Mouse (Mus musculus) hindbrain, postnatal 0 days (tissue): Measurements from ENCODE around the gene Slf2. TPM values are rescaled to one million over a fixed set of nuclear protein-coding genes. Genes with fewer than 3 reads are reported as not detected.

ENCODE experiments used
- ATAC-seq: fragments of 200-750 bp; cut with Nextera tagmentation; 2 replicates; pipeline ENCODE4 v1.8.0; 2017; ENCODE audit warnings: mild to moderate bottlenecking, moderate TSS enrichment, moderate library complexity
- DNase-seq: peaks from one replicate; pipeline ENCODE4 v3.0.0-alpha.2; 2015; ENCODE audit warnings: low spot score
- H3K27ac ChIP-seq: fragments of 300-500 bp; sonication (generic); 2 replicates; pipeline ENCODE4 v1.5.1; 2014; ENCODE audit warnings: mild to moderate bottlenecking
- H3K27me3 ChIP-seq: fragments of 300-500 bp; sonication (generic); 2 replicates; pipeline ENCODE4 v1.6.1; 2014; ENCODE audit warnings: low read length, mixed read lengths; ENCODE audit not compliant: insufficient read depth
- H3K36me3 ChIP-seq: fragments of 300-500 bp; sonication (generic); 2 replicates; pipeline ENCODE4 v1.6.1; 2014; ENCODE audit warnings: low read length, mixed read lengths; ENCODE audit not compliant: insufficient read depth
- H3K4me1 ChIP-seq: fragments of 300-500 bp; sonication (generic); 2 replicates; pipeline ENCODE4 v1.6.1; 2014; ENCODE audit warnings: antibody characterized with exemption, low read length, mixed read lengths; ENCODE audit not compliant: insufficient read depth
- H3K4me2 ChIP-seq: fragments of 300-500 bp; sonication (generic); 2 replicates; pipeline ENCODE4 v1.6.1; 2014; ENCODE audit warnings: low read depth, mild to moderate bottlenecking, low read length, moderate library complexity, mixed read lengths
- H3K4me3 ChIP-seq: fragments of 300-500 bp; sonication (generic); 2 replicates; pipeline ENCODE4 v1.5.1; 2014; ENCODE audit warnings: low read length
- H3K9ac ChIP-seq: fragments of 300-500 bp; sonication (generic); replicated peaks from 2 replicates; pipeline ENCODE4 v1.6.1; 2014; ENCODE audit warnings: mild to moderate bottlenecking, low read length, moderate library complexity, mixed read lengths
- H3K9me3 ChIP-seq: fragments of 300-500 bp; sonication (generic); 2 replicates; pipeline ENCODE4 v1.6.1; 2016; ENCODE audit warnings: low read length, mixed read lengths
- CTCF ChIP-seq: IDR thresholded peaks from 2 replicates; pipeline ENCODE4 v1.5.1; 2016; ENCODE audit warnings: antibody characterized with exemption, control low read depth, low read depth
- WGBS: fragments of 180-500 bp; shearing (Covaris S2); extraction: QIAGEN DNeasy Blood & Tissue Kit; methylation state at CpG from one replicate; pipeline ENCODE4 v1.1.7; 2014; 5-methylcytosine and 5-hydroxymethylcytosine counted together
- polyA plus RNA-seq: library from polyadenylated mRNA; unstranded; fragments of >200 nt; fragmentation: Nextera tagmentation; extraction: Ambion mirVana; gene quantifications from 2 replicates; pipeline ENCODE4 v1.2.1, GENCODE M21; 2015
- total RNA-seq: library from RNA; depleted of rRNA; stranded (reverse); fragments of >200 nt; gene quantifications from 2 replicates; pipeline ENCODE4 v1.2.3, GENCODE M21; 2014

The Slf2 gene
- total and polyA plus RNA-seq, 2 experiments from 2014 or later = 18.3 to 25.0 TPM

DNA sequence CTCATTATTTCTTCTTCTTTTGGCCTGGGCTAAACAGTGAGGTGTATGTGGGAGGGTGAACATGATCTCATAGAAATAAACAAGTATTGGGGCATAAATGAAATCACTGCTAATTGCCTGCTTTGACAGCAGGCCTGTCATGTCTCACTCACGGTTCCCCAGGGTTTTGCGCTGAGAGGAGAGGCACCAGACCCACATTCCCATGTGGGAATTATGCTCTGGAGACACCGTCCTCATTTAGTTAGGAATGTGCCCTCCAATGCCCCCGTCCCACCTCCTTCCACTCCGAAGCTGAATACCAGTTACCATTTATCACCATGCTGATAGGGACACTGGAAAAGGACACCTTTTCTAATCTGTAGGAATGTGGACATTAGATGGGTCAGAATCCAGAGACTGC, 6.3 kb upstream of the Slf2 start:
- H3K9me3 ChIP-seq = no peaks in the 10 kb centered on the region
- no peak overlapping the region for H3K9ac ChIP-seq
- no peaks in the 10 kb centered on the region for H3K36me3 ChIP-seq
- H3K27me3 ChIP-seq = no peaks in the 10 kb centered on the region
- 77% methylated on average over 5 of the region's 5 CpGs for WGBS
- H3K4me3 ChIP-seq = no peak overlapping the region
- DNase-seq (no peak), ATAC-seq (no peak)
- H3K27ac ChIP-seq = no peak overlapping the region
- H3K4me1 ChIP-seq = no peaks in the 10 kb centered on the region
- H3K4me2 ChIP-seq = no peak overlapping the region
- no peak for TF ChIP-seq CTCF

DNA sequence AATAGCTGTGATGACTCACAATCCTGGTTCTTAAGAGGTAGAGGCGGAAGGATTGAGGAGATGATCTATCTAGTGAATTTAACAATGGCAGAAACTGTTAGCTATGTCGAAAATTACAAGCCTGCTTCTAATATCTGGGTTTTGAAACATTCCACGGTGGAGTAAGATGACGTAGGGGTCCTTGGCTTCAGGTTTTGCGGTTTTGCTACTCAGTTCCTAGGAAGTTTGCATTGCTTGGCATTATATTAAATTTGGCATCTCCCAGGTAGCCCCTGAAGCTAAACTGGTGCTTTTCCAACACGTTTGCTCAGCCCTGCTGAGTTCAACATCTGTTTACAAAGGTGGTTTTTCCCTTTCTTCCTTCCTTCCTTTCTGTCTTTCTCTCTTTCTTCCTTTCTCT, 4.2 kb upstream of the Slf2 start:
- peaks cover 4% of the 10 kb centered on the region for H3K4me1 ChIP-seq
- DNase-seq = no peak
- H3K27me3 ChIP-seq = no peaks in the 10 kb centered on the region
- H3K4me3 ChIP-seq = no peak overlapping the region
- H3K27ac ChIP-seq = no peak overlapping the region
- no peaks in the 10 kb centered on the region for H3K36me3 ChIP-seq
- 80% methylated on average over 6 of the region's 6 CpGs for WGBS
- no peaks in the 10 kb centered on the region for H3K9me3 ChIP-seq
- H3K4me2 ChIP-seq = no peak overlapping the region
- no peak overlapping the region for H3K9ac ChIP-seq
- no peak for TF ChIP-seq CTCF
- ATAC-seq = no peak

DNA sequence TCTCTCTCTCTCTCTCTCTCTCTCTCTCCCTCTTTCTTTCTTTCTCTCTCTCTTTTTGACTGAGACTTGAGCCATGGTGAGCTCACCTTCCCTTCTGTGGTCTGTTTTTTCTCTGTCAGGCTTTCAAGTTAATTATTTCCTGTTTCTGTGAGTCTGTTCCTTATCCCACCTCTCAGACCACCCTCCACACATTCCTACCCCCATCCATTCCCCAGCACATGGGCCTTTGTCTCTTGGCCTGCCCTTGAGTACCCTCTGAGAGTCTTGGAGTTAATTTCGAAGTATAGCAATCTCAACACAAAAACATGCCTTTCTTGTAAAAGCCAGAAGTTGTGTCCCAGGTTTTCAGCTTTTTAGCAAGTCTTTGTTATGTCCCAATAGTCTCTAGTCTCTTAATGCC, 3.7 kb upstream of the Slf2 start:
- Histone ChIP-seq H3K27ac (no peak overlapping the region), H3K9me3 (no peaks in the 10 kb centered on the region), H3K4me1 (peaks cover 4% of the 10 kb centered on the region), H3K36me3 (no peaks in the 10 kb centered on the region), H3K4me3 (no peak overlapping the region), H3K9ac (no peak overlapping the region), H3K27me3 (no peaks in the 10 kb centered on the region), H3K4me2 (no peak overlapping the region)
- TF ChIP-seq CTCF = no peak
- 74% methylated on average over 1 of the region's 1 CpGs for WGBS
- DNase-seq (no peak), ATAC-seq (no peak)

DNA sequence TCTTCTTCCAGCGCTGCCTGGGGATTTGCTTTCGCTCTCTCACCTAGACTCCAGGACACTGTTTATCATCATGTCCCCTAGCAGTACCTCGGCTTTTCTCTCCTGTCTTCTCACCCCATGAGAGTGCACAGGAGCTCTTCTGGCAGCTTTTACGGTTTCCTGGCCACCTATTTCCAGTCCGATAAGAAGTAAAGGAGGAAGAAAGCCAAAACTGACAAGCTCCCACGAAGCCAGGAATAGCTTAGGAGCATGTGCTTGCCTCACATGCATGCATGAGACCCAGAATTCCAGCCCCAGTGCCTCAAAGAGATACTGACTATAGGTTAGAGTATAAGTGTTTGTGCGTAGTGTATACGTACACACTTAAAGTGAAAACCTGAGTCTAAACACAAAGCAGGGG, 2.8 kb upstream of the Slf2 start:
- DNase-seq = no peak
- Histone ChIP-seq H3K4me2 (no peak overlapping the region), H3K4me1 (peaks cover 8% of the 10 kb centered on the region), H3K27ac (no peak overlapping the region), H3K27me3 (no peaks in the 10 kb centered on the region), H3K9ac (no peak overlapping the region), H3K4me3 (no peak overlapping the region), H3K36me3 (no peaks in the 10 kb centered on the region), H3K9me3 (no peaks in the 10 kb centered on the region)
- WGBS = 73% methylated on average over 8 of the region's 8 CpGs
- TF ChIP-seq CTCF = no peak
- no peak for ATAC-seq

DNA sequence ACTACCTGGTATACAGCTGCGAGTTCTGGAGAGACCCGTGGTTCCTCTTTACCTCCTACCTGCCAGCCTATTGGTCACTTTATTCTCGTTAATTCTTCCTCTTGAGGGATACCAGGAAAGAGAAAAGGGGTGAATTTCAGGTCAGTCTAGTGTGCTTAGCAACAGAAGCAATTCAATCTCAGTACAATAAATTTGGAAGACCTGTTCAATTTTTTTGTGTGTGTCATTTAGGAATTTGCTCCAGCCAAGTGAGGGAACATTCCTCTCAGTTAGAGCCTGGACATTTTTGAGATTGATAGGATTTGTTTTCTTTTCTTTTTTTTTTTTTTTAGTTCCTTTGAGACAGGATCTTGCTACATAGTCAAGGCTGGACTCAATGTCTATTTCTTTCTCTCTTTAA, 1.7 kb upstream of the Slf2 start:
- H3K9ac ChIP-seq = no peak overlapping the region
- H3K27ac ChIP-seq = no peak overlapping the region
- H3K4me3 ChIP-seq = no peak overlapping the region
- TF ChIP-seq CTCF = no peak
- H3K4me1 ChIP-seq = peaks cover 8% of the 10 kb centered on the region
- DNase-seq = no peak
- no peaks in the 10 kb centered on the region for H3K9me3 ChIP-seq
- no peak overlapping the region for H3K4me2 ChIP-seq
- no peaks in the 10 kb centered on the region for H3K27me3 ChIP-seq
- H3K36me3 ChIP-seq = no peaks in the 10 kb centered on the region
- 58% methylated on average over 3 of the region's 3 CpGs for WGBS
- ATAC-seq = no peak

DNA sequence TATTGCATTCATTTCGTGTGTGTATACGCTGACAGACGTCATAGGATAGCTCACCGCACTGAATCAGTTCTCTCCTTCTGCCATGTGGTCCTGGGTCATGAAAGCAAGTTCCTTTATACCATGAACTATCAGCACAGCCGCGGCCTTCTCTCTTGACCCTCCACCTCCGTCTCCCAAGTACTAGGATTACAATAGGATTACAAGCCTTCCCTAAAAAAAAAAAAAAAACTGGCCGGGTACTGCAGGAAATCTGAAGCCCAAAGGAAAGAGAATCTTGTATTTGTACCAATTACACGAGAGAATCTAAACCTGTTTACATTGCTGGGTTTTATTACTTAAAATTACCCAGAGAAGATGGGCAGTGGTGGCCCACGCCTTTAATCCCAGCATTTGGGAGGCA, 1.3 kb upstream of the Slf2 start:
- peak overlapping the region; percentile 71; the same call in 1 of the 2 replicates for H3K4me2 ChIP-seq
- ATAC-seq (no peak), DNase-seq (no peak)
- no peak for TF ChIP-seq CTCF
- H3K27ac ChIP-seq = no peak overlapping the region
- no peak overlapping the region for H3K9ac ChIP-seq
- H3K36me3 ChIP-seq = no peaks in the 10 kb centered on the region
- 65% methylated on average over 10 of the region's 10 CpGs for WGBS
- peaks cover 8% of the 10 kb centered on the region for H3K4me1 ChIP-seq
- no peaks in the 10 kb centered on the region for H3K9me3 ChIP-seq
- H3K27me3 ChIP-seq = no peaks in the 10 kb centered on the region
- no peak overlapping the region for H3K4me3 ChIP-seq

DNA sequence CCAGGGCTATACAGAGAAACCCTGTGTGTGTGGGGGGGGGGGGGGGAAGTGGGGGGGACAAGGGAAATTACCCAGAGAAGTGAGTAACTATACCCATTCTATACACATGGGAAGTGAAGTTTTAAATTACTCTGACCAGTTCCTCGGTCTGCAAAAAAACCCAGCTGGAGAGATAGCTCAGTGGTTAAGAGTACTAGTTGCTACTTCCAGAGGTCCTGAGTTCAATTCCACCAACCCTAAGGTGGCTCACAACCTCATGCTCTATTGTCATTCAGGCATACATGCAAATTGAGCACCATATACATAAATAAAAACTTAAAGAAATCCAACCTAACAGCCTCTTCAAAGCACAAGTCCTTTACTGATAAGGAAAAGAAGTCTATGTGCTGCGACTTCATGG, 829 bp upstream of the Slf2 start:
- WGBS = 43% methylated on average over 2 of the region's 2 CpGs
- Histone ChIP-seq H3K27ac (peak overlapping the region; percentile 85; the same call in 1 of the 2 replicates), H3K36me3 (peaks cover 3% of the 10 kb centered on the region; the same call in 1 of the 2 replicates), H3K9me3 (no peaks in the 10 kb centered on the region), H3K27me3 (no peaks in the 10 kb centered on the region), H3K4me1 (peaks cover 8% of the 10 kb centered on the region), H3K4me2 (peak overlapping the region; percentile 71), H3K4me3 (peak overlapping the region; percentile 88), H3K9ac (peak overlapping the region; percentile 85)
- ATAC-seq (no peak), DNase-seq (no peak)
- no peak for TF ChIP-seq CTCF

DNA sequence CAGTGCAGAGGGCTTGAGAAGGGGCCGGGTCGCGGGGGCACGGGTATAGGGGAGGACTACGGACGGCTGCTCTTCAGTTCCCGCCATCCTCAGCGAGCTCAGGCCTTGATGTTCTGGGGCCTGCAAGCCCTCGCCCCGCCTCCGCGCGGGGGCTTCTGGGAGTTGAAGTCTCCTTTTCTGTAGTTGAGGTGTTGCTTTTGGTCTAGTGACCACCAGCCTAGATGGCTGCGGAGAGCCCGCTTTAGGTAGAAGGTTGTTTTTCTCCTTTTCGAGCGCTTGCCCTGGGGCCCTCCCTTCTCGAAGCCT, 456 bp downstream of the Slf2 start:
- no peaks in the 10 kb centered on the region for H3K27me3 ChIP-seq
- no peaks in the 10 kb centered on the region for H3K9me3 ChIP-seq
- DNase-seq (peak; percentile 94), ATAC-seq (peak; percentile 87)
- peak overlapping the region; percentile 88 for H3K4me3 ChIP-seq
- peaks cover 7% of the 10 kb centered on the region; the same call in 1 of the 2 replicates for H3K36me3 ChIP-seq
- TF ChIP-seq CTCF = no peak; the same call in 1 of the 2 replicates
- peak overlapping the region; percentile 71 for H3K4me2 ChIP-seq
- H3K4me1 ChIP-seq = peaks cover 8% of the 10 kb centered on the region
- WGBS = under 1% methylated on average over 18 of the region's 18 CpGs
- H3K9ac ChIP-seq = peak overlapping the region; percentile 85
- peak overlapping the region; percentile 91 for H3K27ac ChIP-seq
